Mouse (Mus musculus) cerebellum, adult 18-20 months (tissue): ENCODE measurements around the gene Lama1.
"Not testable (repeated sequence)": the region's sequence is repeated elsewhere in the genome, so short reads cannot be mapped to it uniquely, and the experiment has no call there.

Experiments
- DNase-seq, 2 experiments: peaks; one replicate each; pipeline ENCODE4 v3.0.0; 2021

Lama1 gene

DNA sequence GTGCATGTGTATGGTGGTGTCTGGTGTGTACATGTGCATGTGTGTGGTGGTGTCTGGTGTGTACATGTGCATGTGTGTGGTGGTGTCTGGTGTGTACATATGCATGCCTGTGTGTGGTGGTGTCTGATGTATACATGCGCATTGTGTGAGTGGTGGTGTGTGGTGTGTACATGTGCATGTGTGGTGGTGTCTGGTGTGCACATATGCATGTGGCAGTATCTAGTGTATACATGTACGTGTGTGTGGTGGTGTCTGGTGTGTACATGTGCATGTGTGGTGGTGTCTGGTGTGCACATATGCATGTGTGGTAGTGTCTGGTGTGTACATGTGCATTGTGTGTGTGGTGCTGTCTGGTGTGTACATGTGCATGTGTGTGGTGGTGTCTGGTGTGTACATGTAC is 144.4 kb downstream of the Lama1 start:
- not testable (repeated sequence) for DNase-seq

DNA sequence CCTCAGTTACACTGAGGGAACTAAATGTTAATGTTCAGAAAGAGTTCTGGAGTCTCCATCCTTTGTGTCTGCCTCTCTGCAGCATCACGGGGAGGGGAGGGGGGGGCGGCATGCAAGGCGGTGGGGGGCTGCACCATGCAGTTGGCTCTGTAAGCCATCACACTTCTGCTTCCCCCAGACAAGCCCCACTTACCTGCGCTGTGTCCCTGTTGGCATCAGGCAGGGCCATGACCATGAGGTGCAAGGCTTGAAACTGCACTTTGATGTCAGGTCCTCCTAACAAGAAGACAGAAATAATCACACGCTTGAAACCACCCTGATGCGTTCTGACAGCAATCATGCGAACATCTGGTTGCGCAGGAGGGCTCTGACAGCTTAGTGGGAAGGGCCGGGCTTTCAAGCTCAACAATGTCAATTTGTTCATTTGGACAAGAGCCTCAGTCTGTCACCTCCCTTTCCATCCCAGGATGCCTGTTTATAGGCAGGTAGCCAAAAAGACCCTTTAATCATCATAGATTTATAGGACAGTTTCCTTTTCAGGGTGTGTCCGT is 164.1 kb downstream of the Lama1 start:
- DNase-seq = no peak

DNA sequence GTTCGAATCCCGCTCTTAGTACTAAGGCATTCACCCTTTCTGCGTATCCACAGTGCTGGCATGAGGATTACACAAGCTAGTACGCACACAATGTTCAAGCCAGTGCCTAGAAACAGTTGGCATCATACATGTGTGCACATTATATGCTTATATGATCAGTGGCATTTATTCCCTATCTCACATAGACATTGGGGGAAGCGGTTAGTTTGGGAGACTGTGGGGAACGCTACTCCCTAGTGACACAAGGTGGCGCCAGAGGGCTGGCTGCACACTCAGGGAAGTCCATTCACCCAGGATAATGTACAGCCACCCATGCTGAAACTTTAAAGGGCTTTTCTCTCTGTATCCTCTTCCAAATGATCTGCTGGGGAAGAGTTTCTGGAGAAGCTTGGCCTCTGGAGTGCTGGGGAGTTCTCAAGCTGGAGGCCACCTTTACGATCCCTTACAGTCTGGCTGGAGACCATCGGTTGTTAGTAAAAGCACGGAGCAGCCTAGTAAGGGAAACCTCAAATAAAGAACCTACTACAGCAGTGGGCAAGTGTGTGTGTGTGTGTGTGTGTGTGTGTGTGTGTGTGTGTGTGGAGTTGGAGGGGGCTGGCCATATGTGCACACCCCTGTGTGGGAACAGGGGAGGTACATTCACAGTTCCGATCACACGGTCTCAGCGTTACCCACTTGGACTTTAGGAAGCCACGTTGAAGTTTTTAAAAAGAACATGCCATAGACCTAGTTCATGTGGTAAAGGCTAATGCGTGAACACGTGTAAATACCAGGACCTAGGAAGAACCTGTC is 164.9 kb downstream of the Lama1 start:
- peak; percentile 47 to 71 for DNase-seq

DNA sequence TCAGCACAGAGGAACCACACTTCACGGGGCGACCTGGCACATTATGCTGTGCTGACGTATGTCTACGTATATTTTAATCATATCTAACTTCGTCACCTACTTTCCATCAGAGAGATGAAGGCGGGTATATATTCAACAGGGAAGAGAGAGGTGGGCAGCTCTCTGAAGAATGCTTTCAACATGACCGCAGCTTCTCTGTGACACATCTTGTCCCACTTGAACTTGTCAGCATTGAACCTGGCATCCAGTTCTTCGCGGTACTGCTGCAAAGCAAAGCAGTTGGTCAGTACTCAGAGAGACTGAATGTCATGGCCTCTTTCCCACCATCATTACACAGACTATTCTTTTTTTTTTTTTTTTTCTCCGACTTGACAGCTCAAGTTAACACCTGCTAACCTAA is 167.3 kb downstream of the Lama1 start:
- DNase-seq = no peak

DNA sequence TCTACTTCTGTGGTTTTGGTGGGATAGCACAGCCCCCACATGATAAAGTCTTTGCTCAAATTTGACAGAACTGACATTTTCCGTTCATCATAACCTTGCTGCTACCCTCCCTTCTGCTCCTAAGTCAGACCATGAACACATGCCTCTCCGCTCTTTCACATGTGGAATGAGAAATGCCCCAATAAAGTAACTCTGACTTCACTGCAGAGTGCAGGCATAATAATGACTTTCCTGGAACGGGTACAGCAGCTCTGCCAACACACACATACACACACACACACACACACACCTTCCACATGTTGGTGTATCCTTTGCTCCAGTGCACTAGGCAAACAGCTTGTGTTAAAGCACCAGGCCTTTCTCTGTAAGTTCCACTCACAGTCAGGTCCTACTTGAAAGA is 167.9 kb downstream of the Lama1 start:
- DNase-seq = no peak

DNA sequence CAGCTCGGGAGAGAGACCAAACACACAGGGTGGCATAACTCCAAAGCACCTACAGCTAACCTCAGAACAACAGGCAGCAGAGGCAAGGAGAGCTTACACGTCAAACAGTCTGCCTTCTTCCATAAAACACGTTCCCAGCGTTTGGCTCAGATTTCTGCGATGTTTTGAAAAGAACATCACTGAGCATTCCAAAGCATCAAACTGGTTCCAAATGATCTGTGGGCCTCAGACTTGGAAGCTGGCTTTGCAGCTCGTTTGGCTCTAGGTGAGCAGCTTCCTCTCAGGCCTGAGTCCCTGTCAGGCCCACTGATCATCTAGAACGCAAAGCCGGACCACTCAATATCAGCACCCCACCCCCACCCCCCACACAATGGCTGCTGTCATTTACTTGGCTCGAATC is 169.0 kb downstream of the Lama1 start:
- no peak for DNase-seq

DNA sequence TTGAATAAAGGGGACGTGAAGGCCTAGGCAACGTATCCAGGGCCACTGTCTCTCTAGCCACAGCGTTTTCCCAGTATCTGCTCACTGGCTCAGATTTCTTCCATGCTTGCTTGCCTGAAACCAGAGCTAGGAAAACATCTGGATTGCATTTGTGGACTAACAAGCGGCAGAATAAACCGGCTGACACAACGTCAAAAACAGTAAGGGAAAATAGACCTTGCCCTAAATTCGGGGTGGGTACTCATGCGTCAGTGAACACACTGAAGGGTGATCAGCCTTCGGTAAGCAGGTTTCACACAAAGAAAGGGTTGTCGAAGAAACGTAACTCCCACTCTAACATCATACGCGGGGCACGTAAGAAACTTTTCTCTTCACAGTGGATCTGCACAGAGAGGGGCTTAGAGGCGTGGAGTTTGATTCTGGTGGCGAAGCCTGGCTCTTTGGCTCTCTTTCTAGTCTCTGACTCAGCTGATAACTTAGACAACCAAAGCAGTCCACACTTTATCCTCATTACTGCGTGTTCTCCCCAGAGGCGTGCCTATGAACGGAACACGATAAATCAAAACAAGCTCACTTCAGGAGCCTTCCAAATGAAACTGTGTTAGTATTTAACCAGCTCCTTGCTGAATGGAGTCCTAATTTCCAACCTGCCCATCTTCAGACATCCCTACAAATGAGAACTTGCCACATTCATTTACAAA is 169.6 kb downstream of the Lama1 start:
- DNase-seq = no peak

DNA sequence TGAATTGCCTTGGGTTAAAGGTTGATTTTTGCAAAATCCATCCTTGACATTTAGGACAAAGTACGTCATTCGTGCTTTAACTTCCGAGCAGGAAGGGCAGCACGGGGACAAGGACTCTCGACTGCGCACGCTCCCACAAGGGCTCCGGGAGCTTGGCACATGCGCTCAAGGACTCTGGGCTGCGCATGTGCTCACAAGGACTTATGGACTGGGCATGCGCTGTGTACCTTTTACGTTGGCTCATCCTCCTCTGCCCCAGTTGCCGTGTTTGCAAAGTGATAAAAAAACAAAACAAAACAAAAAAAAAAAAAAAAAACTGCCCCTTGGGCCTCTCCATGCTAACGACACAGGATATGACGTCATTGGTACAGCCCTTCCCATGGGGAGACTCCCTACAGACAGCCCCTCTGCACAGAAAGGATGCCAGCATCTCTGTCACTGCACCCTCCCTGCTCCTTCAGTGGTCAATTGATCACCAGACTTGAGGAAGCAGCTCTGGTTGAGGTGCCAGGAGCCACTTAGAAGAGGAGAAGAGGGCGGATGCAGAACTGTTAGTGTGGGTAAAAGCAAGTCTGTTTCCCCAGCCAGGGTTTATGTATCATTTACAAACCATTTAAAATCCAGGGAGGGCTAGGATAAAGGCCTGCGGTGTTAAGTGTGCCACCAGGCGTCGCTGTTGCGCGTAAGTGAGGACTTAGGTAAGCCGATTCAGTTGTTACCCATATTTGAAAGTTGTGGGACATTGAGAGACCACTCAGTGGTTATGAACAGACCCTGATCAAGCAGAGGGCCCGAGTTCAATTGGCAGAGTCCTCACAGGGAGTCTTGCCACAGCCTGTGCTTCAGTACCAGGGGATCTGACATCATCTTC is 172.9 kb downstream of the Lama1 start:
- peak; percentile 46 to 71 for DNase-seq
